Mouse (Mus musculus) lung, embryonic 16.5 days (tissue): ENCODE measurements around the gene Pip5k1b. TPM values are rescaled to one million over a fixed set of nuclear protein-coding genes. Genes with fewer than 3 reads are reported as not detected.
A peak's percentile ranks its signal among the peaks of the same experiment; 100 is the strongest.

Source experiments
- ATAC-seq: fragments of 200-750 bp; cut with Nextera tagmentation; 2 replicates; pipeline ENCODE4 v1.8.0; 2017; ENCODE audit warnings: low read depth, mild to moderate bottlenecking, moderate library complexity
- H3K27ac ChIP-seq: fragments of 300-500 bp; sonication (generic); 2 replicates; pipeline ENCODE4 v1.5.1; 2014; ENCODE audit warnings: mild to moderate bottlenecking, control low read depth, low read length
- H3K27me3 ChIP-seq: fragments of 300-500 bp; sonication (generic); 2 replicates; pipeline ENCODE4 v1.6.1; 2014; ENCODE audit warnings: low read depth, low read length, mixed read lengths; ENCODE audit not compliant: control insufficient read depth, insufficient read depth
- H3K36me3 ChIP-seq: fragments of 300-500 bp; sonication (generic); 2 replicates; pipeline ENCODE4 v1.6.1; 2014; ENCODE audit warnings: low read length; ENCODE audit not compliant: control insufficient read depth, insufficient read depth
- H3K4me1 ChIP-seq: fragments of 300-500 bp; sonication (generic); replicated peaks from 2 replicates; pipeline ENCODE4 v1.6.1; 2014; ENCODE audit warnings: low read length, mixed read lengths; ENCODE audit not compliant: control insufficient read depth, insufficient read depth
- H3K4me2 ChIP-seq: fragments of 300-500 bp; sonication (generic); 2 replicates; pipeline ENCODE4 v1.6.1; 2014; ENCODE audit warnings: low read depth, low read length, control low read depth
- H3K4me3 ChIP-seq: fragments of 300-500 bp; sonication (generic); 2 replicates; pipeline ENCODE4 v1.5.1; 2014; ENCODE audit warnings: mild to moderate bottlenecking, low read length, control low read depth
- H3K9ac ChIP-seq: fragments of 300-500 bp; sonication (generic); 2 replicates; pipeline ENCODE4 v1.6.1; 2014; ENCODE audit warnings: low read length, control low read depth
- H3K9me3 ChIP-seq: fragments of 300-500 bp; sonication (generic); 2 replicates; pipeline ENCODE4 v1.6.1; 2016; ENCODE audit warnings: low read length; ENCODE audit not compliant: control insufficient read depth
- WGBS: fragments of 180-500 bp; shearing (Covaris S2); extraction: QIAGEN DNeasy Blood & Tissue Kit; methylation state at CpG from one replicate; pipeline ENCODE4 v1.1.7; 2014; 5-methylcytosine and 5-hydroxymethylcytosine counted together
- polyA plus RNA-seq: library from polyadenylated mRNA; unstranded; fragments of >200 nt; fragmentation: Nextera tagmentation; extraction: Ambion mirVana; gene quantifications from 2 replicates; pipeline ENCODE4 v1.2.1, GENCODE M21; 2015

The Pip5k1b gene
- polyA plus RNA-seq, 1 experiment from 2014 or later: 3.8 TPM

DNA sequence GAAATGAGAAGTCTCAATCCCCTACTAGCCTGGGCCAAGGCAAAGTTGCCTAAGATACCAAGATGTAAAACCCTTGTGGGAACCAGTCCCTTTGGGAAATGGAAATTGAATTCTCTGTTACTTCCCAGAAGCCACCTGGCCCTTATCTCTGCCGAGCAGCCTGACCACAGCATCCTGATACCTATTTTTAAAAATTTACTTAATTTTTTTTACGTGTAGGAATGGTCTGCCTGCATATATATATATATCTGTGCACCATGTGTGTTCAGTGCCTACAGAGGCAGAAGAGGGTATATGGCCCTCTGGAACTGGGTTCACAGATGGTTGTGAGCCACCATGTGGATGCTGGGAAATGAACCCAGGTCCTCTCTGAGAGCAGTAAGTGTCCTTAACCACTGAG lies 224.4 kb downstream of the Pip5k1b start:
- H3K9me3 ChIP-seq: no peaks in the 10 kb centered on the region
- H3K27ac ChIP-seq: no peak overlapping the region
- no peaks in the 10 kb centered on the region for H3K4me1 ChIP-seq
- H3K9ac ChIP-seq: no peak overlapping the region
- no peak overlapping the region for H3K4me3 ChIP-seq
- no peaks in the 10 kb centered on the region for H3K27me3 ChIP-seq
- 75% methylated on average over 2 of the region's 2 CpGs for WGBS
- no peak overlapping the region for H3K4me2 ChIP-seq
- no peaks in the 10 kb centered on the region for H3K36me3 ChIP-seq
- ATAC-seq: no peak

- 70% methylated on average over 2 of the region's 2 CpGs for WGBS
- no peaks in the 10 kb centered on the region for H3K27me3 ChIP-seq
- no peak overlapping the region for H3K4me3 ChIP-seq
- H3K9ac ChIP-seq: no peak overlapping the region
- no peak for ATAC-seq
- H3K4me1 ChIP-seq: no peaks in the 10 kb centered on the region
- no peaks in the 10 kb centered on the region for H3K9me3 ChIP-seq
- H3K27ac ChIP-seq: no peak overlapping the region
- H3K36me3 ChIP-seq: no peaks in the 10 kb centered on the region
- H3K4me2 ChIP-seq: no peak overlapping the region
Measured at GRCm38 (mm10) chr19:24330366-24330765, 225.3 kb downstream of the Pip5k1b start.

- Histone ChIP-seq H3K4me1 (peaks cover 6% of the 10 kb centered on the region), H3K4me2 (no peak overlapping the region), H3K4me3 (no peak overlapping the region), H3K9me3 (no peaks in the 10 kb centered on the region), H3K9ac (no peak overlapping the region), H3K27ac (no peak overlapping the region), H3K36me3 (no peaks in the 10 kb centered on the region), H3K27me3 (no peaks in the 10 kb centered on the region)
- no peak for ATAC-seq
- 43% methylated on average over 2 of the region's 2 CpGs for WGBS
Measured at GRCm38 (mm10) chr19:24327921-24328320, 227.8 kb downstream of the Pip5k1b start.

DNA sequence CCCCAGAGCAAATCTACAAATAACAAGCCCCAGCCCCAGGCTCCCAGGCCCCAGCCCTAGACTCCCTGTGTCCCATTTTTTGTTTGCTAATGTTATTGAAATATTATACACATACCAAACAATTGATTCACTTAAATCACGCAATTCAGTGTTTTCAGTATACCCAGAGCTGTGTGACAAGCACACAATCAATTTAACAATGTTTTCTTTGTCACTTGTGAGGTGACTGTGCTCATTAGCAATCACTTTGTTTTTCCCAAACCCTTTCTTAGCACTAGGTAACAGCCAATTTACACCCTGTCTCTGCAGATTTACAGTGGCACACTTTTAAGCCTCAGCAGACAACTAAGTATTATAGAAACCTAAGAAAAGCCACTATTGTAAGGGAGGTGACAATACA lies 228.7 kb downstream of the Pip5k1b start:
- Histone ChIP-seq H3K27me3 (no peaks in the 10 kb centered on the region), H3K4me1 (peaks cover 6% of the 10 kb centered on the region), H3K4me2 (no peak overlapping the region), H3K9ac (no peak overlapping the region), H3K27ac (no peak overlapping the region), H3K36me3 (no peaks in the 10 kb centered on the region), H3K9me3 (no peaks in the 10 kb centered on the region), H3K4me3 (no peak overlapping the region)
- no peak for ATAC-seq
- WGBS: 34% methylated on average over 1 of the region's 1 CpGs

- Histone ChIP-seq H3K9ac (no peak overlapping the region), H3K4me1 (peaks cover 10% of the 10 kb centered on the region), H3K4me3 (no peak overlapping the region), H3K27me3 (no peaks in the 10 kb centered on the region), H3K9me3 (no peaks in the 10 kb centered on the region), H3K36me3 (no peaks in the 10 kb centered on the region), H3K4me2 (no peak overlapping the region), H3K27ac (no peak overlapping the region)
- 71% methylated on average over 6 of the region's 6 CpGs for WGBS
- ATAC-seq: no peak
Measured at GRCm38 (mm10) chr19:24325692-24326091, 230.0 kb downstream of the Pip5k1b start.

- Histone ChIP-seq H3K4me2 (no peak overlapping the region), H3K9ac (no peak overlapping the region), H3K9me3 (no peaks in the 10 kb centered on the region), H3K27me3 (no peaks in the 10 kb centered on the region), H3K36me3 (no peaks in the 10 kb centered on the region), H3K27ac (peak overlapping the region; percentile 8; the same call in 1 of the 2 replicates), H3K4me1 (peaks cover 10% of the 10 kb centered on the region), H3K4me3 (no peak overlapping the region)
- ATAC-seq: no peak
- WGBS: 10% methylated on average over 10 of the region's 10 CpGs
Measured at GRCm38 (mm10) chr19:24323841-24324613, 231.6 kb downstream of the Pip5k1b start.

- ATAC-seq: peak; percentile 72
- 59% methylated on average over 8 of the region's 8 CpGs for WGBS
- no peaks in the 10 kb centered on the region for H3K9me3 ChIP-seq
- H3K4me1 ChIP-seq: peaks cover 19% of the 10 kb centered on the region
- no peak overlapping the region for H3K4me3 ChIP-seq
- H3K27me3 ChIP-seq: no peaks in the 10 kb centered on the region
- no peaks in the 10 kb centered on the region for H3K36me3 ChIP-seq
- H3K9ac ChIP-seq: no peak overlapping the region
- H3K27ac ChIP-seq: peak overlapping the region; percentile 86
- H3K4me2 ChIP-seq: no peak overlapping the region
Measured at GRCm38 (mm10) chr19:24321900-24322311, 233.8 kb downstream of the Pip5k1b start.

GRCm38 (mm10) chr19:24321211-24321899 lies 234.3 kb downstream of the Pip5k1b start:
- Histone ChIP-seq H3K4me3 (no peak overlapping the region), H3K36me3 (no peaks in the 10 kb centered on the region), H3K27me3 (no peaks in the 10 kb centered on the region), H3K9me3 (no peaks in the 10 kb centered on the region), H3K4me2 (no peak overlapping the region), H3K4me1 (peaks cover 20% of the 10 kb centered on the region), H3K27ac (peak overlapping the region; percentile 86), H3K9ac (no peak overlapping the region)
- 55% methylated on average over 6 of the region's 6 CpGs for WGBS
- peak; percentile 83 for ATAC-seq

DNA sequence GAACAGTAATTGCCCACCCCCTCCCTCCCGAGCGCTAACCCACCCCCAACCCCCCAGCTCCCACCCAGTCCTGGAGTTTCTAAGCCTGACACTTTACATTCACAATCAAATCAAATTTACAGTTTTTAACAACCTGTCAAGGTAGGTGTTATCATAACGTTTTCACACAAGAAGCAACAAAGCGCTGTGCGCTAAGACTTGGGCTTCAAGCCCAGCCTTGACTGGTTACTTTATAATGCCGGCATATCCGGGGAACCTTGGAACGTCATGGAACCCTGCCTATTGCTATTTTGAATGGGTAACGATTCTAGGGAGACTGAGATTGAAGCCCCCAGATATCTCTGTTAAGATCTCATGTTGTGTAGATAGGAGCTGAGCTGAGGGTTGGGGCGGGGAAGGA lies 237.5 kb downstream of the Pip5k1b start:
- H3K4me2 ChIP-seq: no peak overlapping the region
- no peaks in the 10 kb centered on the region for H3K27me3 ChIP-seq
- no peaks in the 10 kb centered on the region for H3K36me3 ChIP-seq
- H3K9ac ChIP-seq: no peak overlapping the region
- no peaks in the 10 kb centered on the region for H3K9me3 ChIP-seq
- H3K4me3 ChIP-seq: no peak overlapping the region
- peak overlapping the region; percentile 43; the same call in 1 of the 2 replicates for H3K27ac ChIP-seq
- ATAC-seq: no peak
- 53% methylated on average over 10 of the region's 10 CpGs for WGBS
- H3K4me1 ChIP-seq: peaks cover 14% of the 10 kb centered on the region
